Mouse (Mus musculus): ENCODE data around the gene Morc3. TPM values are rescaled to one million over a fixed set of nuclear protein-coding genes. Genes with fewer than 3 reads are reported as not detected.

The Morc3 gene
- polyA plus RNA-seq, 1 experiment, result 1.2 TPM

GRCm38 (mm10) chr16:93888481-93888880, 56.6 kb downstream of the Morc3 start:
- no peaks in the 10 kb centered on the region for H3K9me3 ChIP-seq (ENCODE audit: control insufficient read depth, low read length)
- peaks cover 87% of the 10 kb centered on the region for H3K36me3 ChIP-seq (ENCODE audit: control insufficient read depth)
- no peak for TF ChIP-seq GATA1 (IDR thresholded peaks at IDR 0.05; ENCODE audit: low read length)
- no peak for TF ChIP-seq TAL1 (IDR thresholded peaks at IDR 0.05; ENCODE audit: low read length)
- H3K27me3 ChIP-seq (ENCODE audit: control insufficient read depth), result no peaks in the 10 kb centered on the region
- H3K4me1 ChIP-seq (ENCODE audit: control insufficient read depth), result peaks cover 38% of the 10 kb centered on the region
- no peak overlapping the region for H3K4me3 ChIP-seq (replicated peaks)

GRCm38 (mm10) chr16:93890948-93891604, 59.2 kb downstream of the Morc3 start:
- H3K9me3 ChIP-seq (ENCODE audit: control insufficient read depth, low read length), result no peaks in the 10 kb centered on the region
- no peak overlapping the region for H3K4me3 ChIP-seq (replicated peaks)
- H3K4me1 ChIP-seq (ENCODE audit: control insufficient read depth), result peaks cover 23% of the 10 kb centered on the region
- TF ChIP-seq TAL1 (IDR thresholded peaks at IDR 0.05; ENCODE audit: low read length) (no peak), GATA1 (IDR thresholded peaks at IDR 0.05; ENCODE audit: low read length) (no peak)
- H3K36me3 ChIP-seq (ENCODE audit: control insufficient read depth), result peaks cover 100% of the 10 kb centered on the region
- H3K27me3 ChIP-seq (ENCODE audit: control insufficient read depth), result no peaks in the 10 kb centered on the region

- H3K4me1 ChIP-seq (ENCODE audit: control insufficient read depth), result peaks cover 15% of the 10 kb centered on the region
- H3K4me3 ChIP-seq (replicated peaks), result no peak overlapping the region
- H3K36me3 ChIP-seq (ENCODE audit: control insufficient read depth), result peaks cover 81% of the 10 kb centered on the region
- no peaks in the 10 kb centered on the region for H3K27me3 ChIP-seq (ENCODE audit: control insufficient read depth)
- no peak for TF ChIP-seq GATA1 (IDR thresholded peaks at IDR 0.05; ENCODE audit: low read length)
- no peaks in the 10 kb centered on the region for H3K9me3 ChIP-seq (ENCODE audit: control insufficient read depth, low read length)
Measured at GRCm38 (mm10) chr16:93893285-93893684, 61.4 kb downstream of the Morc3 start.

GRCm38 (mm10) chr16:93903027-93903426, 71.1 kb downstream of the Morc3 start:
- Histone ChIP-seq H3K27me3 (ENCODE audit: control insufficient read depth) (no peaks in the 10 kb centered on the region), H3K4me1 (ENCODE audit: control insufficient read depth) (no peaks in the 10 kb centered on the region), H3K9me3 (ENCODE audit: control insufficient read depth, low read length) (no peaks in the 10 kb centered on the region), H3K36me3 (ENCODE audit: control insufficient read depth) (peaks cover 89% of the 10 kb centered on the region), H3K4me3 (replicated peaks) (no peak overlapping the region)
- TF ChIP-seq TAL1 (IDR thresholded peaks at IDR 0.05; ENCODE audit: low read length), result no peak

GRCm38 (mm10) chr16:93906156-93907014, 74.5 kb downstream of the Morc3 start:
- TF ChIP-seq GATA1 (IDR thresholded peaks at IDR 0.05; ENCODE audit: low read length), result no peak
- no peak for TF ChIP-seq TAL1 (IDR thresholded peaks at IDR 0.05; ENCODE audit: low read length)
- Histone ChIP-seq H3K36me3 (ENCODE audit: control insufficient read depth) (peaks cover 60% of the 10 kb centered on the region), H3K27me3 (ENCODE audit: control insufficient read depth) (no peaks in the 10 kb centered on the region)

GRCm38 (mm10) chr16:93907761-93908160, 75.8 kb downstream of the Morc3 start:
- Histone ChIP-seq H3K27me3 (ENCODE audit: control insufficient read depth) (no peaks in the 10 kb centered on the region), H3K36me3 (ENCODE audit: control insufficient read depth) (peaks cover 46% of the 10 kb centered on the region), H3K9me3 (ENCODE audit: control insufficient read depth, low read length) (no peaks in the 10 kb centered on the region), H3K4me1 (ENCODE audit: control insufficient read depth) (peaks cover 8% of the 10 kb centered on the region), H3K4me3 (replicated peaks) (no peak overlapping the region)
- TF ChIP-seq TAL1 (IDR thresholded peaks at IDR 0.05; ENCODE audit: low read length), result no peak
- no peak for TF ChIP-seq GATA1 (IDR thresholded peaks at IDR 0.05; ENCODE audit: low read length)

More at GRCm38 (mm10) chr16:93906156-93907014, 74.5 kb downstream of the Morc3 start:
- H3K4me3 ChIP-seq (replicated peaks), result no peak overlapping the region
- H3K4me1 ChIP-seq (ENCODE audit: control insufficient read depth), result peaks cover 8% of the 10 kb centered on the region
- no peaks in the 10 kb centered on the region for H3K9me3 ChIP-seq (ENCODE audit: control insufficient read depth, low read length)

- no peaks in the 10 kb centered on the region for H3K9me3 ChIP-seq (ENCODE audit: control insufficient read depth, low read length)
- no peak for TF ChIP-seq TAL1 (IDR thresholded peaks at IDR 0.05; ENCODE audit: low read length)
- no peak for TF ChIP-seq GATA1 (IDR thresholded peaks at IDR 0.05; ENCODE audit: low read length)
- no peak overlapping the region for H3K4me3 ChIP-seq (replicated peaks)
- peaks cover 8% of the 10 kb centered on the region for H3K4me1 ChIP-seq (ENCODE audit: control insufficient read depth)
- no peaks in the 10 kb centered on the region for H3K27me3 ChIP-seq (ENCODE audit: control insufficient read depth)
- H3K36me3 ChIP-seq (ENCODE audit: control insufficient read depth), result peaks cover 42% of the 10 kb centered on the region
Measured at GRCm38 (mm10) chr16:93908196-93908595, 76.3 kb downstream of the Morc3 start.

GRCm38 (mm10) chr16:93909936-93910335, 78.0 kb downstream of the Morc3 start:
- Histone ChIP-seq H3K27me3 (ENCODE audit: control insufficient read depth) (no peaks in the 10 kb centered on the region), H3K4me3 (replicated peaks) (no peak overlapping the region), H3K4me1 (ENCODE audit: control insufficient read depth) (peaks cover 8% of the 10 kb centered on the region), H3K9me3 (ENCODE audit: control insufficient read depth, low read length) (no peaks in the 10 kb centered on the region), H3K36me3 (ENCODE audit: control insufficient read depth) (peaks cover 24% of the 10 kb centered on the region)
- no peak for TF ChIP-seq TAL1 (IDR thresholded peaks at IDR 0.05; ENCODE audit: low read length)
- no peak for TF ChIP-seq GATA1 (IDR thresholded peaks at IDR 0.05; ENCODE audit: low read length)

Measured in erythroblast, embryonic 14.5 days (primary cell).